Mouse (Mus musculus) kidney, embryonic 14.5 days (tissue): Measurements from ENCODE around the gene Trim40. TPM values are rescaled to one million over a fixed set of nuclear protein-coding genes. Genes with fewer than 3 reads are reported as not detected.
"Not testable (repeated sequence)": the region's sequence is repeated elsewhere in the genome, so short reads cannot be mapped to it uniquely, and the experiment has no call there.

ENCODE experiments used
- ATAC-seq: fragments of 200-750 bp; cut with Nextera tagmentation; 2 replicates; pipeline ENCODE4 v1.8.0; 2017; ENCODE audit warnings: moderate number of reproducible peaks, mild to moderate bottlenecking, moderate TSS enrichment, moderate library complexity; ENCODE audit not compliant: low FRiP score, low TSS enrichment
- H3K27ac ChIP-seq: fragments of 300-500 bp; sonication (generic); 2 replicates; pipeline ENCODE4 v1.5.1; 2014; ENCODE audit warnings: low read depth, mild to moderate bottlenecking, low read length, moderate library complexity, mixed read lengths
- H3K27me3 ChIP-seq: fragments of 300-500 bp; sonication (generic); 2 replicates; pipeline ENCODE4 v1.6.1; 2014; ENCODE audit warnings: mild to moderate bottlenecking, low read length; ENCODE audit not compliant: control insufficient read depth, insufficient read depth
- H3K36me3 ChIP-seq: fragments of 300-500 bp; sonication (generic); 2 replicates; pipeline ENCODE4 v1.6.1; 2014; ENCODE audit warnings: low read length, mixed read lengths; ENCODE audit not compliant: control insufficient read depth, insufficient read depth
- H3K4me1 ChIP-seq: fragments of 300-500 bp; sonication (generic); 2 replicates; pipeline ENCODE4 v1.6.1; 2014; ENCODE audit warnings: low read length, mixed read lengths; ENCODE audit not compliant: control insufficient read depth, insufficient read depth
- H3K4me2 ChIP-seq: fragments of 300-500 bp; sonication (generic); replicated peaks from 2 replicates; pipeline ENCODE4 v1.6.1; 2014; ENCODE audit warnings: low read depth, mild to moderate bottlenecking, low read length
- H3K4me3 ChIP-seq: fragments of 300-500 bp; sonication (generic); 2 replicates; pipeline ENCODE4 v1.5.1; 2014; ENCODE audit warnings: mild to moderate bottlenecking, low read length
- H3K9ac ChIP-seq: fragments of 300-500 bp; sonication (generic); 2 replicates; pipeline ENCODE4 v1.6.1; 2014; ENCODE audit warnings: low read depth, mild to moderate bottlenecking, low read length, moderate library complexity
- H3K9me3 ChIP-seq: fragments of 300-500 bp; sonication (generic); 2 replicates; pipeline ENCODE4 v1.6.1; 2016; ENCODE audit warnings: low read length; ENCODE audit not compliant: control insufficient read depth
- WGBS: fragments of 180-500 bp; shearing (Covaris S2); extraction: QIAGEN DNeasy Blood & Tissue Kit; methylation state at CpG from one replicate; pipeline ENCODE4 v1.1.7; 2014; 5-methylcytosine and 5-hydroxymethylcytosine counted together
- polyA plus RNA-seq: library from polyadenylated mRNA; unstranded; fragments of >200 nt; fragmentation: Nextera tagmentation; extraction: Ambion mirVana; gene quantifications from 2 replicates; pipeline ENCODE4 v1.2.1, GENCODE M21; 2014

Gene Trim40
- polyA plus RNA-seq, 1 experiment from 2014 or later: not detected

DNA sequence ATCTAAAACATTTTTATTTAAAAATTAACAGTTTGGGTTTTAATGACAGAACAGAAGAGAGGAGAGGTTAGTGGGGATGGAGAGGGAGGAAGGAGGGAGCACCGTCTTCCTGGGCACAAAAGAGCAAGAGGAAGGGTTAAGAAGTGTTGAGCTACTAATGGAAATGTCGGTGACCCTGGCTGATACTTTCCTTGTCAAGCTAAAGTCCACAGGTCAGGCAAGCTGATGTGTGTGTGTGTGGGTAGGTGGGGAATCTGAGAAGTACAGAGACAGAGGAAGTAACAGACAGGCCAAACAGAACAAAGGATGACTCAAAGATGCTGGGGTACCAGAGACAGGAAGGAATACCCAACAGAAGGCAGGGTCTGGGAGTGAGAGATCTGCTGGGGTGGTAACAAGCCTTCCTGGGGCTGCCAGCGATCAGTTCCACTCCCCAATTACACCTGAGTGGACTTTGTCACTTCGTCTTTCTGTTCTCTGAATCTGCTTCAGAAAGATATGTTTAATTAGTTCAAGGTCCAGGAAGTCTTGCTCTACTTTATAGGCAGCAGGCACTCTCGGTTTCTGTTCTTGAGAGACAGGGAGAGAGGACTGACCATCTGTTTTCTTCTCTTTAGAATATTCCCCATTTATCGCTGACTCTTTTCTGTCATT lies 7.8 kb upstream of the Trim40 start, which contains the start of gene Trim31:
Gene Trim31 (plus strand): TSS at position 567 of the 654 bp plus-strand sequence.
- H3K4me1 ChIP-seq: no peaks in the 10 kb centered on the region
- H3K36me3 ChIP-seq: no peaks in the 10 kb centered on the region
- no peak within 1 kb of the TSS for H3K4me3 ChIP-seq
- no peak for ATAC-seq
- H3K4me2 ChIP-seq: no peak within 1 kb of the TSS
- 63% methylated on average over 6 of the region's 6 CpGs for WGBS
- H3K27ac ChIP-seq: no peak within 1 kb of the TSS
- H3K9ac ChIP-seq: no peak within 1 kb of the TSS
- H3K9me3 ChIP-seq: no peaks in the 10 kb centered on the region
- H3K27me3 ChIP-seq: no peaks in the 10 kb centered on the region

DNA sequence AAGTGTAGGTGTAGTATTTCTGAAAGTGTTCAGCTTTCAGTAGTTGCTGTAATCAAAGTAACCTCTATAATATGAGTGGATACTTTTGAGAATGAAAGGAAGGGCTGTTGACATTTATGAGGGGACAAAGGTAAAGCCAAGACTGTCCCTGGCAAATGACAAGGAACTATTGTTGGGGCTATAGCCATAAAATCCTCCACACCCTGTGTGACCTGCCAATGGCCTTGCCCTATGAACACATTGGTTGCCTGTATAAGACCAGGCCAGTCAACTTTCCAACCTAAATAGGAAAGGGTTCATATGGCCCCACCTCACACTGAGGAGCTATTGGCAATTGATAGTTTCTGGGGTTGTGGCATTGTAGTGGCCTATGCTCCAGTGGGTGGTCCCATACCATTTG lies 7.1 kb upstream of the Trim40 start:
- no peaks in the 10 kb centered on the region for H3K9me3 ChIP-seq
- no peaks in the 10 kb centered on the region for H3K27me3 ChIP-seq
- no peaks in the 10 kb centered on the region for H3K4me1 ChIP-seq
- no peak overlapping the region for H3K4me2 ChIP-seq
- H3K4me3 ChIP-seq: no peak overlapping the region
- H3K27ac ChIP-seq: no peak overlapping the region
- H3K9ac ChIP-seq: no peak overlapping the region
- no peaks in the 10 kb centered on the region for H3K36me3 ChIP-seq
- ATAC-seq: no peak

DNA sequence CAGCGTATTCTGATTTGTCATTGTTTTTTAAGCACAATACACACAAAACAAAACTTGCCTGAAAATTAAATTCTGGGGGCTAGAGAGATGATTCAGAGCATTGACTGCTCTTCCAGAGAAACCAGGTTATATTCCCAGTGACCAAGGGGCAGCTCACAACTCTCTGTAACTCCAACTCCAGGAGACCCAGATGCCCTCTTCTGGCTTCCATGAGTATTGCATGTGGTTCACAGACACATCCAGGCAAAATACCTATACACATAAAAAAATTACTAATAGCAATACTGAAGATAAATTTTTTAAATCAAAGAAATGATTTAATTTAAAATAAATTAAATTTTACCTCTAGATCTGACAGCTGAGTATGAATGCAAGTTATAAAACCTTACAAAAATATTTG lies 6.7 kb upstream of the Trim40 start:
- ATAC-seq: no peak
- no peaks in the 10 kb centered on the region for H3K9me3 ChIP-seq
- no peaks in the 10 kb centered on the region for H3K36me3 ChIP-seq
- H3K27ac ChIP-seq: no peak overlapping the region
- no peak overlapping the region for H3K4me3 ChIP-seq
- no peaks in the 10 kb centered on the region for H3K4me1 ChIP-seq
- no peak overlapping the region for H3K9ac ChIP-seq
- 88% methylated on average over 1 of the region's 1 CpGs for WGBS
- no peak overlapping the region for H3K4me2 ChIP-seq
- H3K27me3 ChIP-seq: no peaks in the 10 kb centered on the region

DNA sequence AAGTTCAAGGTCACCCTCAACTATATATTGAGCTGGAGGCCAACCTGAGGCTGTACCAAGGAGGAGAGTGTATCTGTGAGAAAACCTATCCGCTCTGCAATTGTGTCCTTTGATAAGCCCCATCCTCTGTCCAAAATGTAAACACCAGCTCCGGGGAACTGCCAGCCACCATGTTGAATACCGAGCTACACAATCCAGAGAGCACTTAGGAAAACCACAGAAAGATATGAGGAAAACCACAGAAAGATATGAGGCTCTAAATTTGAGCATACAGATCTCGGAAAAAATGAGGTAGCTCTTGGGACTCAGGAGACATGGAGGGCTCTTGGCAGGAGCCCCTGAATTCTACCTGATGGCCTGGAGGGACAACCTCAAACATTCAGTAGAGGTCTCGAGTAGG lies 3.5 kb upstream of the Trim40 start:
- 82% methylated on average over 5 of the region's 5 CpGs for WGBS
- Histone ChIP-seq H3K36me3 (no peaks in the 10 kb centered on the region), H3K27me3 (no peaks in the 10 kb centered on the region), H3K4me3 (no peak overlapping the region), H3K4me1 (no peaks in the 10 kb centered on the region), H3K27ac (no peak overlapping the region), H3K9me3 (no peaks in the 10 kb centered on the region), H3K4me2 (no peak overlapping the region), H3K9ac (no peak overlapping the region)
- no peak for ATAC-seq

DNA sequence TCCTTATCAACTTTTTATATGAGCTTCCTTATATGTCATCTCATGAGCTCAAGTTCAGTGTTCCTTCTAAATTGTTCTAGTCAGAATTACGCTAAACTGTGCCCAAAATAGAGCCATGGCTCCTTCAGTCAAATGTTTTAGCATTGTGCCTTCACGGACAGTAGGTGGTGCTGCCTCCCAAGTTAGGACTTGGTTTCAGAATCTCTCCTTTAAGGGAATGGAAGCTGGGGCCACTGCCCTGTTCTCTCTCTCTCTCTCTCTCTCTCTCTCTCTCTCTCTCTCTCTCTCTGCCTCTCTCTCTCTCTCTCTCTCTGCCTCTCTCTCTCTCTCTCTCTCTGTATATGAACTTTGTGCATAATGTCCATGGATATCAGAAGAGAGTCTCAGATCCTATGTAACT lies 2.4 kb upstream of the Trim40 start:
- 11% methylated on average over 2 of the region's 2 CpGs for WGBS
- no peaks in the 10 kb centered on the region for H3K27me3 ChIP-seq
- no peaks in the 10 kb centered on the region for H3K4me1 ChIP-seq
- H3K4me3 ChIP-seq: no peak overlapping the region
- H3K27ac ChIP-seq: no peak overlapping the region
- no peak for ATAC-seq
- no peak overlapping the region for H3K9ac ChIP-seq
- no peak overlapping the region for H3K4me2 ChIP-seq
- H3K9me3 ChIP-seq: no peaks in the 10 kb centered on the region
- H3K36me3 ChIP-seq: no peaks in the 10 kb centered on the region

DNA sequence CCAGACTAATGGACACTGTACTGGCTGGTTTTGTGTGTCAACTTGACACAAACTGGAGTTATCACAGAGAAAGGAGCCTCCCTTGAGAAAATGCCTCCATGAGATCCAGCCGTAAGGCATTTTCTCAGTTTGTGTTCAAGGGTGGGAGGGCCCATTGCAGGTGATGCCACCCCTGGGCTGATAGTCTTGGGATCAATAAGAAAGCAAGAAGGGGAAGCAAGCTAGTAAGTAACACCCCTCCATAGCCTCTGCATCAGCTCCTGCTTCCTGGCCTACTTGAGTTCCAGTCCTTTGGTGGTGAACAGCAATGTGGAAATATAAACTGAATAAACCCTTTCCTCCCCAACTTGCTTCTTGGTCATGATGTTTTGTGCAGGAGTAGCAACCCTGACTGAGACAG lies 1.6 kb upstream of the Trim40 start:
- not testable (repeated sequence) for H3K9me3 ChIP-seq, H3K9ac ChIP-seq, H3K4me1 ChIP-seq, H3K27ac ChIP-seq, H3K27me3 ChIP-seq, ATAC-seq, H3K4me2 ChIP-seq, H3K36me3 ChIP-seq, H3K4me3 ChIP-seq
- 77% methylated on average over 1 of the region's 1 CpGs for WGBS

DNA sequence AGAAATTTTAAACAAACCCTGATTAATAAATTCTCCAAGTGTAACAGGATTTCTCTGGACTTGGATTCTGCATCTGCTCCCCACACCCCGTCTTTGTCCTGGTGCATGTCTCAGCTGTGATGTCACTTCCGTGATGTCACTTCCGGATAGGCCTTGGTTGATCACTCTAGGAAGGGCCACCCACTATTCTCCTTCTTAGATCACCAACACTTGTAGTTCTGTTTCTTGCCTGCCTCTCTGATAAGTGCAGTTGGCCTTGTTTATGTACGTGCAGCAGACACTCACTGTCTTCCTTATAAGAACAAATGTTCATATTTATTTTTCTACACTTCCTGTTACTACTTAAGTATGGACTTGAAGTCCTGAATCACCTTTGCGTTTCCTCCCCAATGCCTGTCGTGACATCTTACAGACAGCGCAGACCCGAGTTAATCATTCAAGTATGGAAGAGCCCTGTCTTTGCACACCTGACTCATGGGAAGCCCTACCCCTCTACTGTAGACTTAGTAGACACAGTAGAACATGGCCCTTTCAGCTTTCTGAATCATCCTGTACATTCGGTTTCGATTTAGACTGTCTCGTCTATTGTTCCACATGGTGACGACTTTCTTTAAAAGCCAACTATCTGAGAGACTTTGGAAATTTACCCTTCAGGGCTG lies 4.7 kb downstream of the Trim40 start:
- Histone ChIP-seq H3K9ac (no peak overlapping the region), H3K9me3 (no peaks in the 10 kb centered on the region), H3K4me3 (no peak overlapping the region), H3K27ac (no peak overlapping the region), H3K4me1 (no peaks in the 10 kb centered on the region), H3K36me3 (no peaks in the 10 kb centered on the region), H3K27me3 (no peaks in the 10 kb centered on the region), H3K4me2 (no peak overlapping the region)
- ATAC-seq: no peak
- 94% methylated on average over 12 of the region's 12 CpGs for WGBS

DNA sequence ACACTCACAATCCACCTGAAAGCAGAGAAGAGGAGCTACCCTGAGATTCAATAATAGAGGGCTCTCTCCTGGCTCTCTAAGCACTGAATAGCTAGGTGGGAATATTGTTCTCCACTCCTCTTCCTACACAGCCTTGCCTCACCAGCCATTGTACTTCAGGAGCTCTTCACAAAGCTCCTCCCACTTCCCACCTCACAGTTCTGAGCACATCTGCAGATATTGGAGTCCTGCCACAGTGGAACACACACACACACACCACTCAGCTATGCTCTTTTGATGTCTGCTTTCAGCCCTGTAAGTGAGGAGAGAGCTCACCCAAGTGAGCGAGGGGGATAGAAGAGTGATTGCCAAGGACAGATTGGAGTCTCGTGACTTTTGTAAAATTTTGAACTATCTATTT lies 6.6 kb downstream of the Trim40 start:
- no peak for ATAC-seq
- Histone ChIP-seq H3K4me2 (no peak overlapping the region), H3K27ac (no peak overlapping the region), H3K9me3 (no peaks in the 10 kb centered on the region), H3K4me1 (no peaks in the 10 kb centered on the region), H3K9ac (no peak overlapping the region), H3K36me3 (no peaks in the 10 kb centered on the region), H3K27me3 (no peaks in the 10 kb centered on the region), H3K4me3 (no peak overlapping the region)
- WGBS: 77% methylated on average over 2 of the region's 2 CpGs

DNA sequence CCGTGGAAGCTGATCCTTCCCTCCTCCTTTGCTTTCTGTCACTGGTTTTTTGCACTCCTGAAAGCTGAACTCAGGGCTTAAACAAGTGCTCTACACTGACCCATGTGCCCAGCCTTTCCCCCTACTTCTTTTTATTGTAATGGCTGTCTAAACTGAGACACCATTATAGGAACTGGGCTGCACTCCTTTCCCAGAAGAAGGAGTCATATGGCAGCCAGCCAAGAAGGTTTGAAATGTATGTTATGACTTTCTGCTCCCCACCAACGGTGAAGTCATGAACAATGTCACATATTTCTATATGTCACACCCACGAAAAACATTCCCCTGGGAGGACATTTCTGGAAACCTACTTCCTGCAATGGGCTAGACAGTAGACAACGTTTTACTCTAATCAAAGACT lies 15.3 kb downstream of the Trim40 start:
- Histone ChIP-seq H3K9ac (no peak overlapping the region), H3K4me3 (no peak overlapping the region), H3K27ac (no peak overlapping the region), H3K4me1 (no peaks in the 10 kb centered on the region), H3K9me3 (no peaks in the 10 kb centered on the region), H3K27me3 (no peaks in the 10 kb centered on the region), H3K36me3 (no peaks in the 10 kb centered on the region), H3K4me2 (no peak overlapping the region)
- 47% methylated on average over 4 of the region's 4 CpGs for WGBS
- ATAC-seq: no peak
